Mouse (Mus musculus) midbrain, embryonic 15.5 days (tissue): ENCODE results near the gene Rbl1. TPM values are rescaled to one million over a fixed set of nuclear protein-coding genes. Genes with fewer than 3 reads are reported as not detected.

Experiments used
- ATAC-seq: fragments of 200-750 bp; cut with Nextera tagmentation; replicated peaks from 2 replicates; pipeline ENCODE4 v1.8.0; 2017; ENCODE audit warnings: moderate TSS enrichment
- H3K27ac ChIP-seq: fragments of 300-500 bp; sonication (generic); 2 replicates; pipeline ENCODE4 v1.5.1; 2015; ENCODE audit warnings: mild to moderate bottlenecking, inconsistent platforms
- H3K27me3 ChIP-seq: fragments of 300-500 bp; sonication (generic); replicated peaks from 2 replicates; pipeline ENCODE4 v1.6.1; 2015; ENCODE audit warnings: inconsistent platforms
- H3K36me3 ChIP-seq: fragments of 300-500 bp; sonication (generic); replicated peaks from 2 replicates; pipeline ENCODE4 v1.6.1; 2015; ENCODE audit warnings: inconsistent platforms
- H3K4me1 ChIP-seq: fragments of 300-500 bp; sonication (generic); 2 replicates; pipeline ENCODE4 v1.6.1; 2015; ENCODE audit warnings: inconsistent platforms
- H3K4me2 ChIP-seq: fragments of 300-500 bp; sonication (generic); 2 replicates; pipeline ENCODE4 v1.6.1; 2015; ENCODE audit warnings: inconsistent platforms, mild to moderate bottlenecking, moderate library complexity
- H3K4me3 ChIP-seq: fragments of 300-500 bp; sonication (generic); 2 replicates; pipeline ENCODE4 v1.5.1; 2015; ENCODE audit warnings: mild to moderate bottlenecking, inconsistent platforms
- H3K9ac ChIP-seq: fragments of 300-500 bp; sonication (generic); 2 replicates; pipeline ENCODE4 v1.6.1; 2015; ENCODE audit warnings: mild to moderate bottlenecking, inconsistent platforms
- H3K9me3 ChIP-seq: fragments of 300-500 bp; sonication (generic); 2 replicates; pipeline ENCODE4 v1.6.1; 2016; ENCODE audit warnings: inconsistent platforms
- WGBS: fragments of 180-500 bp; shearing (Covaris S2); methylation state at CpG from one replicate; pipeline ENCODE4 v1.1.7; 2015; ENCODE audit warnings: mixed read lengths; 5-methylcytosine and 5-hydroxymethylcytosine counted together
- polyA plus RNA-seq: library from polyadenylated mRNA; unstranded; fragments of >200 nt; fragmentation: Nextera tagmentation; extraction: Ambion mirVana; gene quantifications from 2 replicates; pipeline ENCODE4 v1.2.1, GENCODE M21; 2015

Gene Rbl1
- polyA plus RNA-seq, 1 experiment from 2014 or later, result 6.2 TPM

DNA sequence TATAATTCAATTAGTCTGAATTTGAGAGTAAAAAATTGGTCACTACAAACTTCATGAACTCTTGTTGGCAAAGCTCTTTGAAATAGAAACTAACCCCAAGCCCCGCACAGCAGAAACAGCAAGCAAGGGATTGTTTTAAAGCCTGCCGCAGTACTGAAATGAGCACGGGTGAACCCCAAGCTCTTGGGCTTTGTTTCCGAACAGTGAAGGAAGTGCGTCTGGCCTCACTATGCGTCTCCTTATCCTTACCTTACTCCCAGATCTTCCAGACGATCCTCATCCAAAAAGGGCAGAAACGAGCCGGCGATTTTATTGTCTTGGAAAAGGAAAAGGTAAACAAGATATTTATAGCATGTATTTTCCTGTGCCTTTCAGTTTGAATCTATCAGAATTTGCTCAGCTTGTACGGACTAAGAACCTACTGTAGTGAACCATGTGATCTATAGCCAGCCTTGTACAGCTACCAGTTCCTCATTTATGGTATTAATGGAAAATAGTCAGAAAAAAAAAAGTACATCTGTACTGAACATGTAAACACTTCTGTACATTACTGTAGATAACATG is 74.7 kb downstream of the Rbl1 start:
- H3K27ac ChIP-seq, result no peak overlapping the region
- H3K27me3 ChIP-seq, result no peaks in the 10 kb centered on the region
- H3K9ac ChIP-seq, result no peak overlapping the region
- no peaks in the 10 kb centered on the region for H3K36me3 ChIP-seq
- H3K4me3 ChIP-seq, result no peak overlapping the region
- H3K4me1 ChIP-seq, result peaks cover 9% of the 10 kb centered on the region
- no peak for ATAC-seq
- 85% methylated on average over 11 of the region's 11 CpGs for WGBS
- no peaks in the 10 kb centered on the region for H3K9me3 ChIP-seq
- no peak overlapping the region for H3K4me2 ChIP-seq

DNA sequence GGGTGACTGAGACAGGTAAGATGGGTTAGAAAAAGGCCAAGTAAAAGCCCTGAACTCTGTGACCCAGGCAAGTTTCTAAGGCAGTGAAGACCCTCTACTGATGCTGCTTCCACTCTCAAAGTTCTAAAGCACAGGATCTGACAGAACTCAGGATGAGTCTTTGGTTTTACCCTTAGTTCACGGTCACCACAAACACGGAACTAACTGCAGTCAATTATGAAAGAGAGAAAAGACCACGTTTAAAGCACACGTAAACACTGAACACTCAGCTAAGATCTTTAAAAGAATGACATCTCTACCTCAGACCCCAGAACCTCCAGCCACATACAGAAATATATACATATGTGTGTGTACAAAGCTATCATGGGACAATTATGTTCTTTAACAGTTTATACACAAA is 75.2 kb downstream of the Rbl1 start:
- Histone ChIP-seq H3K27ac (no peak overlapping the region), H3K9ac (no peak overlapping the region), H3K9me3 (no peaks in the 10 kb centered on the region), H3K36me3 (no peaks in the 10 kb centered on the region), H3K27me3 (no peaks in the 10 kb centered on the region), H3K4me2 (no peak overlapping the region), H3K4me1 (peaks cover 4% of the 10 kb centered on the region), H3K4me3 (no peak overlapping the region)
- WGBS, result 94% methylated on average over 4 of the region's 4 CpGs
- no peak for ATAC-seq

DNA sequence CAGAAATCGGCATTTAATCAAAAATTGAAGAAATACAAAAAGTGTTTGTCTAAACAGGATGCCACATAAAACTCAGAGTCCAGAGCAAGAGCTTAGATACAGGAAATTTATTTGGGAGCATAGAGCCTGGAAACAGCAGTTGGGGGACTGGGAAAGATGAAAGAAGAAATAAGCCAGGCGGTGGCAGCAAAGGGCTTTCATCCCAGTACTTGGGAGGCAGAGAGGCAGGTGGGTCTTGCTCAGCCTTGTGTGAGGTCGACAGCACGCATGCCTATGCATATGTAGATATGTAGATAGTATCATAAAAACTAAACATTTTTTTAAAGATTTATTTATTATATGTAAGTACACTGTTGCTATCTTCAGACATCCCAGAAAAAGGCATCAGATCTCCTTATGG is 76.3 kb downstream of the Rbl1 start:
- Histone ChIP-seq H3K9me3 (no peaks in the 10 kb centered on the region), H3K4me1 (no peaks in the 10 kb centered on the region), H3K4me3 (no peak overlapping the region), H3K36me3 (no peaks in the 10 kb centered on the region), H3K27ac (no peak overlapping the region), H3K4me2 (no peak overlapping the region), H3K9ac (no peak overlapping the region), H3K27me3 (no peaks in the 10 kb centered on the region)
- no peak for ATAC-seq
- 63% methylated on average over 4 of the region's 4 CpGs for WGBS

DNA sequence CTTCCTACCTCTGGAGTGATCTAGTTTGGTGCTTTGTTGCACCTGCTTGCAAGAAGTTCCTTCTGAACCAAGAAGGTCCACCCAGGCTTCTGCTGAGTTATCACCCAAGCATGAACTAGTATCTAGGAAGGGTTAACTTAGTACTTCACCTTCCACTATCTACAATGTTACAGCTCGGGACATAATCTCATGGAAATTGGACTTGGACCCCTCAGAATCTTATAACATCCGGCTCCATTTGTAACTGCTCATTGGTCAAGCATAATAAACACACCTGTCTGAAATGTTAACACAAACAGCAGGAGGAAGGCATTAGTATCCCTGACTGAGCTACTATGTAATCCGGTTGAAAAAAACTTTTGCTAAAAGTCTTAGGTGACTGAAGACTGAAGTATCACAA is 77.0 kb downstream of the Rbl1 start:
- ATAC-seq, result no peak
- no peaks in the 10 kb centered on the region for H3K27me3 ChIP-seq
- H3K36me3 ChIP-seq, result no peaks in the 10 kb centered on the region
- H3K4me1 ChIP-seq, result no peaks in the 10 kb centered on the region
- WGBS, result 86% methylated on average over 3 of the region's 3 CpGs
- H3K9ac ChIP-seq, result no peak overlapping the region
- H3K4me2 ChIP-seq, result no peak overlapping the region
- H3K9me3 ChIP-seq, result no peaks in the 10 kb centered on the region
- H3K27ac ChIP-seq, result no peak overlapping the region
- no peak overlapping the region for H3K4me3 ChIP-seq

DNA sequence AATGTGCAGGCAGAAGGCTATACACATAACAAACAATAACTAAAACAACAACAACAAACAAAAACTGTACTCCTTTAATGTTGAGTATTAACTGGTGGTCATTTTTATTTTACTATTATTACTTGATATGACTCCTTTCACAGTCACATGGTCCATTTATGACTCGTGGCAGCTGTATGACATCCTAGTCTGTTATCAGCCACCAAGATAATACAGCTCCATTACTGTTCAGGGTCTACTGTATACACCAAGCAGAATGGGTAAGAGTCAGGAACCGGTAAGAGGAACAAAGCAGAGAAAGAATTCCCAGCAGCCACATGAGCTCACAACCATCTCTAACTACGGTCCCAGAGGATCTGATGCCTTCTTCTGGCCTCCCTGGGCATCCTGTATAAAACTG is 79.1 kb downstream of the Rbl1 start:
- Histone ChIP-seq H3K9ac (no peak overlapping the region), H3K4me3 (no peak overlapping the region), H3K27me3 (no peaks in the 10 kb centered on the region), H3K4me2 (no peak overlapping the region), H3K9me3 (no peaks in the 10 kb centered on the region), H3K4me1 (no peaks in the 10 kb centered on the region), H3K27ac (no peak overlapping the region), H3K36me3 (no peaks in the 10 kb centered on the region)
- WGBS, result 89% methylated on average over 3 of the region's 3 CpGs
- no peak for ATAC-seq

DNA sequence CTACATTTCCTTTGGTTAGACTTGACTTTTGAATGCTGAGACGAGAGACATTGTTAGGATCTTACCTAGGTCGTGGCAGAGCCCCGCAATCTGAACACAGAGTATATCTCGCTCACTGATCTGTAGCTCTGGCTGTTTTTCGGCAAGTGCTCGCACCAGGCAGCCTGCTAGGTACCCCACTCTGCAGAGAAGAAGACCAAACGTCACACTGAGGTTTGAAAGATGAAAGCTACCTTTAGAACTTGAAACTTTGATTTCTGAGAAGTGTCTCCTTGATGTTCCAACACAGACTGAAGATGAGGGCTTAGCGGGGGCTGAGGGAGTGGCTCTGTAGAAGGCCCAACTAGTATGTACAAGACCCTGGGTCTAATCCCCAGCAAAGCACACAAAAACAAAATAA is 82.6 kb downstream of the Rbl1 start:
- Histone ChIP-seq H3K27me3 (no peaks in the 10 kb centered on the region), H3K4me3 (no peak overlapping the region), H3K27ac (no peak overlapping the region), H3K9ac (no peak overlapping the region), H3K4me1 (no peaks in the 10 kb centered on the region), H3K4me2 (no peak overlapping the region), H3K9me3 (no peaks in the 10 kb centered on the region), H3K36me3 (no peaks in the 10 kb centered on the region)
- ATAC-seq, result no peak
- WGBS, result 92% methylated on average over 8 of the region's 8 CpGs

DNA sequence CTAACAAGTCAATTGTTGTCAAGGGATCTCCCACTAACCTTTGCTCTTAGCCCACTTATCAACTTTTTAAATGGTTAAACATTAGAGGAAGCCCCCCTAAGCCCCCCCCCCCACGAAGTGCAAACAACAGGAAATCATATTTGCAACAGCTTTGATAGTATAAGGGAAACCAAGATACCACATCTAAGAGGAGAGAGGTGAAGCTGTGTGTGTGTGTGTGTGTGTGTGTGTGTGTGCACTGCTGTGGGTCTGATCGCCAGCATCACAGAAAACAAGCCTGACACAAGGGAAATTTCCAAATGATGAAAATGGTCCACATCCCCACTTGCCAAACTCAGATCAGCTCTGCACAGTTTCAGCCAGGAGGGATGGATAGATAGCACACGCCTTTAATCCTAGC is 85.3 kb downstream of the Rbl1 start:
- 77% methylated on average over 3 of the region's 3 CpGs for WGBS
- Histone ChIP-seq H3K27me3 (no peaks in the 10 kb centered on the region), H3K9me3 (no peaks in the 10 kb centered on the region), H3K4me3 (no peak overlapping the region), H3K4me1 (no peaks in the 10 kb centered on the region), H3K9ac (no peak overlapping the region), H3K27ac (no peak overlapping the region), H3K36me3 (no peaks in the 10 kb centered on the region), H3K4me2 (no peak overlapping the region)
- ATAC-seq, result no peak

DNA sequence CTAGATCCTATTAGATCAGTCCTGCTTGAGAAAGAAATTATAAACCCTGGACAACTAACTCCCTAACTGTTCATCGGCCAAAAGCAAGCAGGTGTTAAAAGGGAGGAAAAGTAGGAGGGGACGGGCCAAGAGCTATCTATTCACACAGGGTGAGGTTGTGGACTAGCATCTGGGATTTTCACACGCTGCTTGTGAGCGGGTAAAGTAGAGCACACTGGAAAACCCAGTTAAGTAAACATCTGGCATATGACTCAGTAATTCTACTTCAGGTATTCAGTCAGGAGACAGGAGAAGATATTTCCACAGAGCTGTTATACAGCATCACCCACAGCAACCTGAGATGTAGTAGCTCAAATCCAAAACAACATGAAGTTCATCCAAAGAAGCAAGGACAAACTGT is 85.8 kb downstream of the Rbl1 start:
- Histone ChIP-seq H3K4me3 (no peak overlapping the region), H3K9me3 (no peaks in the 10 kb centered on the region), H3K4me2 (no peak overlapping the region), H3K9ac (no peak overlapping the region), H3K4me1 (no peaks in the 10 kb centered on the region), H3K36me3 (no peaks in the 10 kb centered on the region), H3K27me3 (no peaks in the 10 kb centered on the region), H3K27ac (no peak overlapping the region)
- ATAC-seq, result no peak
- WGBS, result 94% methylated on average over 4 of the region's 4 CpGs

DNA sequence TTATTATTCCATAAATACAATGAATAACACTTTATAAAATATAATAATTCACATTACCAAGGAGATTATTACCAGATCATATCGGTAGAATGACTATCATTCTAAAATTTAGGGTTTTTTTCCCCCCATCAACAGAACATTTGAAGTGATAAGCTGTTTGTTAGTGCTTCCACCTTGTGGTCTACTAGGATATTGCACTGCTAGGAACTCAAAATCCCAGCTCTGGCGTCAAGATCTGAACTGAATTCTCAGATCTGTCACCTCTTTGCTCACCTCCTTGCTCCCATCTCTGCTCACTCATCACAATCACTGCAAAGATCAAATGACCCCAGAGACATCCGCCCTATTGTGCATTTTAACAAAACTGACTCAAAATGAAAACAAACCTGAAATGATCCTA is 87.4 kb downstream of the Rbl1 start:
- Histone ChIP-seq H3K9ac (no peak overlapping the region), H3K9me3 (no peaks in the 10 kb centered on the region), H3K4me1 (no peaks in the 10 kb centered on the region), H3K27ac (no peak overlapping the region), H3K27me3 (no peaks in the 10 kb centered on the region), H3K4me2 (no peak overlapping the region), H3K4me3 (no peak overlapping the region), H3K36me3 (no peaks in the 10 kb centered on the region)
- no peak for ATAC-seq
- WGBS, result 20% methylated on average over 3 of the region's 3 CpGs

DNA sequence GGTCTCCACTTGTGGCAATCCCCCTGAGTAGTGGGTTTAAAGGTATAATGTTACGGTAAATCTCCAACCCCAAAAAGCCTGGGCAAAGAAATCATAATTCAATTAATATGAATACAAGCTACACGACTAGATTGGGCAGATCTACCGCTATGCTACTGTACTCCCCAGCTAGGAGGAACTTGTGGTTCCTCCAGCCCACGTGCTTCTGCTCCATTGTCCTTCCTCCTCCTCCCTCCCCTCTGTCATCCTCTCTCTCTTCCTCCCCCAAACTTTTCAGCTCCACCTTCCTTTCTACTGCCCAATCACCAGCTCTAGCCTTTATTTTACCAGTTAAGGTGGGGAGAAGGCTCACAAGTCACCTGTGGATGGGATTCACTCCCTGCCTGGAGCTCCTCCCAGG is 96.1 kb downstream of the Rbl1 start:
- WGBS, result 93% methylated on average over 4 of the region's 4 CpGs
- no peaks in the 10 kb centered on the region for H3K36me3 ChIP-seq
- no peak for ATAC-seq

DNA sequence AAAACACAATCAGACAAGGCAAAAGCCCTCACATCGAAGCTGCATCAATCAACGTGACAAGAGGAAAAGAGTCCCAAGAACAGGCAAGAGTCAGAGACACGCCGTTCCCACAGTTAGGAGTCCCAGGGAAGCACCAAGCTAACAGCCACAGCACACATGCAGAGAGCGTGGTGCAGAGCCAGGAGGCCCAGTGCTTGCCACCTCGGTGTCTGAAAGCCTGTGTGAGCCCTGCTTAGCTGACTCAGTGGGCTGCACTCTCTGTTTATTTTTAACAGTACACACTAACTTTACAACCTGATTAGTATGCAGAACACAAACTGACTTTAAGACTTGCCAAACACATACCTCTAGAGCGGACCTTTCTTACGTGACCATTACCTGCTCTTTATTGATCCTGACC is 99.9 kb downstream of the Rbl1 start:
- ATAC-seq, result no peak
- no peaks in the 10 kb centered on the region for H3K4me1 ChIP-seq
- WGBS, result 83% methylated on average over 8 of the region's 8 CpGs
- H3K4me2 ChIP-seq, result no peak overlapping the region
- H3K27me3 ChIP-seq, result no peaks in the 10 kb centered on the region
- no peaks in the 10 kb centered on the region for H3K9me3 ChIP-seq
- no peak overlapping the region for H3K4me3 ChIP-seq
- H3K9ac ChIP-seq, result no peak overlapping the region
- no peaks in the 10 kb centered on the region for H3K36me3 ChIP-seq
- no peak overlapping the region for H3K27ac ChIP-seq

More for the DNA sequence above, 96.1 kb downstream of the Rbl1 start:
- Histone ChIP-seq H3K4me1 (no peaks in the 10 kb centered on the region), H3K27ac (no peak overlapping the region), H3K4me3 (no peak overlapping the region), H3K9me3 (no peaks in the 10 kb centered on the region), H3K9ac (no peak overlapping the region), H3K4me2 (no peak overlapping the region), H3K27me3 (no peaks in the 10 kb centered on the region)

DNA sequence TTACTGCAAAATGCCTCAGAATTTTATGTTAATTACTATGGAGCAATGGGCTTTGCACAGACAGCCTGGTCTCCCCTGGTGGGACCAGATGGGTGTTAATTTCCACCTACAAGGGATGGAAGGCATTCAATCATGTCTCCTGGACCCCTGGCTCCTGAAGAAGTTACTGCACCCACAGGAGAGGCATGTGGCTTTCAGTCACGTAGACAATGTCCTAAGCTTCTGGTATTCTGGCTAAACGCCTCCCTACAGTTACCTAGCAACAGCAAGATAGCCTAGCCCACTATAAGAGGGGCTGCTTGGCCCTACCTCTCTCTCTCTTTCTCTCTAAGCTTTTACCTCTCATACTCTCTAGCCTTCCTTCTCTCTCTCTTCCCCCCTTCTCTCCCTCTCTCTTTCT is 102.1 kb downstream of the Rbl1 start:
- no peaks in the 10 kb centered on the region for H3K4me1 ChIP-seq
- no peak for ATAC-seq
- WGBS, result 31% methylated on average over 2 of the region's 2 CpGs
- H3K9me3 ChIP-seq, result no peaks in the 10 kb centered on the region
- no peaks in the 10 kb centered on the region for H3K27me3 ChIP-seq
- H3K27ac ChIP-seq, result no peak overlapping the region
- H3K36me3 ChIP-seq, result no peaks in the 10 kb centered on the region
- H3K9ac ChIP-seq, result no peak overlapping the region
- no peak overlapping the region for H3K4me2 ChIP-seq
- H3K4me3 ChIP-seq, result no peak overlapping the region

DNA sequence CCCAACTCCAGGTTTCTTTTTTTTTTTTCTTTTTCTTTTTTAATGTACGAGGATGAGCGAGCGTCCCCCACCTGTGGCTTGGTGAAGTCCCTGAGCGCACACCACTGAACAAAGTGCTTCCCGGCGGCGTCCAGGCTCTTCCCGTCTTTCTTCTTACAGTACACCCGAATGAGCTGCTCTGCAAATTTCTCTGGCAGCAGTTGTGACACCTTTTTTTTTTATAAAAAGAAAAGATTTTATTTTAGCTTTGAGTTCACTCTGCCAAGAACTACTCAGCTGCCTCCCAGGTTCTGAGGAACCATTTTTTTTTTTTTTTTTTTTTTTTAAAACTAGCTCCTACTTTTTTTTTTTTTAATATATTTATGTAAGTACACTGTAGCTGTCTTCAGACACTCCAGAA is 102.7 kb downstream of the Rbl1 start:
- no peak for ATAC-seq

DNA sequence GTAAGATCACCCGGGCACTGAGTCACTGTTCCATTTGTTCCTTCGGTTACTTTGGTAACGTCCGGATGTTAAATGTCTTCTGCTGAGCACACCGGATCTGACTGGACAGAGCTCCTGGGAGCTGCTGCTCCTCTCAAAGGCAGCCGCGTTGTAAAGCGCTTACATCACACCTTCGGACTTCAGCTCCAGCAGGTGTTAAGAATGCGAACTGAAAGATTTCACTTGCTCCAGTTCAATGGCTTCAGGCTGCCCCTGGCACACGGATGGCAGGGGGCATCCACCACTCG is 104.1 kb downstream of the Rbl1 start:
- Histone ChIP-seq H3K4me3 (no peak overlapping the region), H3K36me3 (no peaks in the 10 kb centered on the region), H3K27me3 (no peaks in the 10 kb centered on the region), H3K9ac (no peak overlapping the region), H3K27ac (no peak overlapping the region), H3K4me2 (no peak overlapping the region), H3K9me3 (no peaks in the 10 kb centered on the region), H3K4me1 (no peaks in the 10 kb centered on the region)
- WGBS, result 90% methylated on average over 12 of the region's 12 CpGs
- ATAC-seq, result no peak

More for the DNA sequence above, 102.7 kb downstream of the Rbl1 start:
- Histone ChIP-seq H3K36me3 (no peaks in the 10 kb centered on the region), H3K4me1 (no peaks in the 10 kb centered on the region), H3K9ac (no peak overlapping the region), H3K4me3 (no peak overlapping the region), H3K4me2 (no peak overlapping the region), H3K9me3 (no peaks in the 10 kb centered on the region), H3K27ac (no peak overlapping the region), H3K27me3 (no peaks in the 10 kb centered on the region)
- 96% methylated on average over 9 of the region's 9 CpGs for WGBS
